Mouse (Mus musculus): Measurements from ENCODE around the gene Gm28230. TPM values are rescaled to one million over a fixed set of nuclear protein-coding genes. Genes with fewer than 3 reads are reported as not detected.

Gene Gm28230
- polyA plus RNA-seq, 1 experiment, result 0.18 TPM

- no peak for TF ChIP-seq CTCF (IDR thresholded peaks at IDR 0.05; ENCODE audit: insufficient read depth, low read length)
- Histone ChIP-seq H3K4me1 (ENCODE audit: control insufficient read depth, insufficient read depth, low read length) (no peaks in the 10 kb centered on the region), H3K4me3 (replicated peaks; ENCODE audit: extremely low read depth, low read depth, low read length) (no peak overlapping the region)
- 5% methylated on average over 58 of the region's 58 CpGs for WGBS
- DNase-seq, result no peak
Observed at GRCm38 (mm10) chr2:74746298-74746921, 19.9 kb downstream of the Gm28230 start.

GRCm38 (mm10) chr2:74747006-74747405 is 20.5 kb downstream of the Gm28230 start:
- Histone ChIP-seq H3K4me1 (ENCODE audit: control insufficient read depth, insufficient read depth, low read length) (no peaks in the 10 kb centered on the region), H3K4me3 (replicated peaks; ENCODE audit: extremely low read depth, low read depth, low read length) (no peak overlapping the region)
- 12% methylated on average over 24 of the region's 24 CpGs for WGBS
- TF ChIP-seq CTCF (IDR thresholded peaks at IDR 0.05; ENCODE audit: insufficient read depth, low read length) (no peak), POLR2A (IDR thresholded peaks at IDR 0.05; ENCODE audit: borderline replicate concordance, extremely low read depth, low read depth, low read length) (no peak)
- DNase-seq, result no peak

- TF ChIP-seq CTCF (IDR thresholded peaks at IDR 0.05; ENCODE audit: insufficient read depth, low read length), result no peak
- WGBS, result 31% methylated on average over 11 of the region's 11 CpGs
- no peaks in the 10 kb centered on the region for H3K4me1 ChIP-seq (ENCODE audit: control insufficient read depth, insufficient read depth, low read length)
Observed at GRCm38 (mm10) chr2:74747661-74748141, 21.2 kb downstream of the Gm28230 start.

GRCm38 (mm10) chr2:74748436-74748995 is 22.0 kb downstream of the Gm28230 start:
- 21% methylated on average over 9 of the region's 9 CpGs for WGBS
- no peak overlapping the region for H3K4me3 ChIP-seq (replicated peaks; ENCODE audit: extremely low read depth, low read depth, low read length)
- no peak for DNase-seq
- TF ChIP-seq CTCF (IDR thresholded peaks at IDR 0.05; ENCODE audit: insufficient read depth, low read length) (no peak), POLR2A (IDR thresholded peaks at IDR 0.05; ENCODE audit: borderline replicate concordance, extremely low read depth, low read depth, low read length) (no peak)
- no peaks in the 10 kb centered on the region for H3K4me1 ChIP-seq (ENCODE audit: control insufficient read depth, insufficient read depth, low read length)

More at GRCm38 (mm10) chr2:74747661-74748141, 21.2 kb downstream of the Gm28230 start:
- H3K4me3 ChIP-seq (replicated peaks; ENCODE audit: extremely low read depth, low read depth, low read length), result no peak overlapping the region
- no peak for DNase-seq

- no peaks in the 10 kb centered on the region for H3K4me1 ChIP-seq (ENCODE audit: control insufficient read depth, insufficient read depth, low read length)
- H3K4me3 ChIP-seq (replicated peaks; ENCODE audit: extremely low read depth, low read depth, low read length), result no peak overlapping the region
- WGBS, result 4% methylated on average over 47 of the region's 47 CpGs
- TF ChIP-seq CTCF (IDR thresholded peaks at IDR 0.05; ENCODE audit: insufficient read depth, low read length), result no peak
- no peak for TF ChIP-seq POLR2A (IDR thresholded peaks at IDR 0.05; ENCODE audit: borderline replicate concordance, extremely low read depth, low read depth, low read length)
- no peak for DNase-seq
Observed at GRCm38 (mm10) chr2:74749337-74750121, 23.0 kb downstream of the Gm28230 start.

GRCm38 (mm10) chr2:74750731-74751250 is 24.3 kb downstream of the Gm28230 start:
- Histone ChIP-seq H3K4me3 (replicated peaks; ENCODE audit: extremely low read depth, low read depth, low read length) (no peak overlapping the region), H3K4me1 (ENCODE audit: control insufficient read depth, insufficient read depth, low read length) (no peaks in the 10 kb centered on the region)
- 43% methylated on average over 5 of the region's 5 CpGs for WGBS
- no peak for TF ChIP-seq POLR2A (IDR thresholded peaks at IDR 0.05; ENCODE audit: borderline replicate concordance, extremely low read depth, low read depth, low read length)
- no peak for TF ChIP-seq CTCF (IDR thresholded peaks at IDR 0.05; ENCODE audit: insufficient read depth, low read length)
- no peak for DNase-seq

- no peak overlapping the region for H3K4me3 ChIP-seq (replicated peaks; ENCODE audit: extremely low read depth, low read depth, low read length)
- no peaks in the 10 kb centered on the region for H3K4me1 ChIP-seq (ENCODE audit: control insufficient read depth, insufficient read depth, low read length)
- TF ChIP-seq POLR2A (IDR thresholded peaks at IDR 0.05; ENCODE audit: borderline replicate concordance, extremely low read depth, low read depth, low read length), result no peak
- TF ChIP-seq CTCF (IDR thresholded peaks at IDR 0.05; ENCODE audit: insufficient read depth, low read length), result no peak
- WGBS, result 83% methylated on average over 1 of the region's 1 CpGs
- DNase-seq, result no peak
Observed at GRCm38 (mm10) chr2:74751861-74752260, 25.3 kb downstream of the Gm28230 start.

GRCm38 (mm10) chr2:74752431-74753174 is 26.1 kb downstream of the Gm28230 start:
- Histone ChIP-seq H3K4me1 (ENCODE audit: control insufficient read depth, insufficient read depth, low read length) (no peaks in the 10 kb centered on the region), H3K4me3 (replicated peaks; ENCODE audit: extremely low read depth, low read depth, low read length) (no peak overlapping the region)
- WGBS, result 6% methylated on average over 45 of the region's 45 CpGs
- DNase-seq, result no peak
- TF ChIP-seq CTCF (IDR thresholded peaks at IDR 0.05; ENCODE audit: insufficient read depth, low read length), result no peak
- TF ChIP-seq POLR2A (IDR thresholded peaks at IDR 0.05; ENCODE audit: borderline replicate concordance, extremely low read depth, low read depth, low read length), result no peak

- WGBS, result 5% methylated on average over 25 of the region's 25 CpGs
- TF ChIP-seq POLR2A (IDR thresholded peaks at IDR 0.05; ENCODE audit: borderline replicate concordance, extremely low read depth, low read depth, low read length), result no peak
- no peak for TF ChIP-seq CTCF (IDR thresholded peaks at IDR 0.05; ENCODE audit: insufficient read depth, low read length)
- H3K4me3 ChIP-seq (replicated peaks; ENCODE audit: extremely low read depth, low read depth, low read length), result no peak overlapping the region
Observed at GRCm38 (mm10) chr2:74753175-74753523, 26.6 kb downstream of the Gm28230 start.

More at GRCm38 (mm10) chr2:74753175-74753523, 26.6 kb downstream of the Gm28230 start:
- no peaks in the 10 kb centered on the region for H3K4me1 ChIP-seq (ENCODE audit: control insufficient read depth, insufficient read depth, low read length)
- DNase-seq, result no peak

All from lung, adult 2 months (tissue).